Mouse (Mus musculus) naive thymus-derived CD4-positive, alpha-beta T cell, adult 2 months (primary cell): Measurements from ENCODE around the gene Srrm3.

Experiments used
- DNase-seq: peaks from one replicate; pipeline ENCODE4 v3.0.0-alpha.2; 2011; ENCODE audit warnings: low read depth

Srrm3 gene

DNA sequence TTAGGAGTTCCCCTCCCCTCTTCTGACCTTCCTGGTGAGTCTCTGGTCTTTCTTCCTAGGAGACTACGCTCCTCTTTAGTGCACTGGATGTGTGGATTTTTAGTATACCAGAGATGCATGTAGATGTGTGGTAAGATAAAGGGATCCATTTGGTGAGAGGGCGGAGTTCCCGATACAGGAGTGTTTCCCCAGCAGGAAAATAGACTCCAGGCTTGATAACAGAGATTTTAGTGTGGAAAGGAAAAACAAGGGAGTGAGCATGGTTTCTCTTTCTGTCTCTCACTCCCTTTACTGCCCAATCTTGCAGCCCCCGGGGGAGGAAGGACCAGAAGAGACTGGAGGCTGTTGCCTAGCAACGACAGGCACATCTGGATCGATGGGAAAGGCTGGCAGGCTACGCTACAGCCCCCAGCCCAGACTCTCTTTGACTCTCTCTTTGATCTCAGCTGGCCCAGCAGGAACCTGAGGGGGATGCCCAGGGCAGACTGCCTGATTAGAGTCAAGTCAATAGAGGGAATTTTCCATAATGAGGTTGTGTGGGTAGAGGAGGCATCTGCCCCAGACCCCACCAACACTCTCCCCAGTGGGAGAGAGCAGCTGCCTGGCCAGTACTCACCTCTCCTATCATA is 15.7 kb downstream of the Srrm3 start:
- DNase-seq = no peak

GRCm38 (mm10) chr5:135824517-135824916 is 17.8 kb downstream of the Srrm3 start:
- no peak for DNase-seq

DNA sequence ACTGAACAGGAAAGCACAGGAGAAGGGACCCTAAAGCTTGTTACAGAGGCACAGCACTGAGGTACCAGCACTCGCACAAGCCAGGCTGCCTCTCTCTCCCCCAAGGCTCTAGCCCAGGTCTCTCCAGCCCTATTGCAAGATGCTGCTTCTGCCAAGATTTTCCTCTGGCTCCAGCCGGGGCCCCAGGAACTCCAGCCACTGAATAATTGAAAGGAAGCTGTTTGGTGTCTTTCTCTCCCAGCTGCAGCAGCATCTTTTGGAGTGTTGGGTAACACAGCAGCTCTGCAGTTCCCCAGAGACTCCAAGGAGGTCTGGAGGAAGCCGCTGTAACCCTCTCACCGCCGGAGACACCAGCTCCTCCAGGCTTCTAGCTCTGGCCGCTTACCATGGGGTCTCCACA is 19.5 kb downstream of the Srrm3 start:
- no peak for DNase-seq

- DNase-seq = no peak
These were observed 22.7 kb downstream of the Srrm3 start for GRCm38 (mm10) chr5:135829381-135829780.

DNA sequence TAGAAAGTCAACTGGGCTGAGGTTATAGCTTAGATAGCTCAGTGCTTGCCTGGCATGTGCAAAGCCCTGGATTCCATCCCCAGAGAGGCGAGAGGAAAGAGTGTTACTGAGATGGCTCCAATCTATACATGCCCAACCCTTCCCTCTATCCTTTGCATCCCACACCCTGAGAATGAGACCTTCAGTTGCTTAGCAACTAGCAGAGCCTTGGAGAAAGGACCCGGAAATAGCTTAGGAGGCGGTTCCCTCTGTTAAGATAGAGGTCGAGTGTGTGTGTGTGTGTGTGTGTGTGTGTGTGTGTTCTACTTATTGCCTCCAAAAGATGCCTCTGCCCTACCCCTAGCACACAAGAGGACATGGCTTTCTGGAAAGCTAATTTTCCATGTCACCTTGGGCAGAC is 26.0 kb downstream of the Srrm3 start:
- DNase-seq = no peak

- peak; percentile 49 for DNase-seq
These were observed 28.2 kb downstream of the Srrm3 start for GRCm38 (mm10) chr5:135834769-135835491.

DNA sequence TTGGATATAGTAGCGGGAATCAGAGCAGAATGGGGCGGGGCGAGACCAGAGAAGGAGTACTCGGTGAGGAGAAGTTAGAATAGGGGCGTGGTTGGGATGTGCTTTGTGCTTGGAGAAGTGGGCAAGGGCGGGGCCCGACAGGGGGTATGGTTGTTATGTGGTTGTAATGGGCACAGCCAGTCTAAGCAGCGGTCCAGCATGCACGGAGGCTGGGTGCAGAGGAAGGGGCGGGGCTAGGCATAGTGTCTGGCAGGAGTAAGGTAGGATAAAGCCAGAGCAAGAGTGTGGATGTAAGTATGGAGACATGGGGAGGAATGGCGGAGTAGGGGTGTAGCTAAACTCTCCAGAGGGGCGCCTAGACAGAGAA is 28.8 kb downstream of the Srrm3 start:
- DNase-seq = no peak

DNA sequence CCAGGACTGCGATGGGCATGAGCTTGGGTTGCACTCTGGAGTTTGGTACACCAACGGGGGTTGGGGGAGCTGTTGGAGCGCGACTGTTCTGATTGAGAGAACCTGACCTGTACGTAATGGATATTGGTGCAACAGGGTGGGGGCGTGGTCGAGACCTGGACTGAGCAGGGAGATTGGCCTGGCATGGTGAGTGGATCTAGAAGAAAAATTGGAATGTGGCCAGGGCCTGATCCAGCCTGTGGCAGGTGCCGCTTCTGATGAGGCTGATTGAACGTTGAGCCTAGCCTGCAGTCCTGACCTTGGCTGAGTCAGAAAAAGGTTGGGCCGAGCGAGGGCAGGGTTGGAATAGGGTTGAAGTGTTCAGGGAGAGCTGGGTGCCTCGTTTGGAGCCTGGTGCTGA is 29.3 kb downstream of the Srrm3 start:
- no peak for DNase-seq

- no peak for DNase-seq
These were observed 35.0 kb downstream of the Srrm3 start for GRCm38 (mm10) chr5:135841651-135842050.

DNA sequence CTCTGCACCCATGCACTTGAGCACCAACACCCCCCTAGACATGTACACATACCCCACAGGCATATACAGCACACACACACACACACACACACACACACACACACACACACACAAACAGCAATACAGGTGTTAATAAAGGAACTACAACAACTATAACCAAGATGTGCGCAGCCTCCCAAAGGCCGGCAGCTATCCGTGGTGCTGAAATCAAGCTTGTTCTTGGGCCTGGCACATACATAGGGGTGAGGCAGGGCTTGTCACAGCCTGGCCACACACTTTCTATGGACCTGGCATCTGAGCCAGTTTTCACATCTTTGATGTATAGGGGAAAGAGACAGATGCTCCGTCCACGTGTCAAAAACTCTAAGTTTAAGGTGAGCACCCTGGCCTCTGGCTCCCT is 36.7 kb downstream of the Srrm3 start:
- DNase-seq = no peak

- no peak for DNase-seq
These were observed 39.1 kb downstream of the Srrm3 start for GRCm38 (mm10) chr5:135845676-135846320.

DNA sequence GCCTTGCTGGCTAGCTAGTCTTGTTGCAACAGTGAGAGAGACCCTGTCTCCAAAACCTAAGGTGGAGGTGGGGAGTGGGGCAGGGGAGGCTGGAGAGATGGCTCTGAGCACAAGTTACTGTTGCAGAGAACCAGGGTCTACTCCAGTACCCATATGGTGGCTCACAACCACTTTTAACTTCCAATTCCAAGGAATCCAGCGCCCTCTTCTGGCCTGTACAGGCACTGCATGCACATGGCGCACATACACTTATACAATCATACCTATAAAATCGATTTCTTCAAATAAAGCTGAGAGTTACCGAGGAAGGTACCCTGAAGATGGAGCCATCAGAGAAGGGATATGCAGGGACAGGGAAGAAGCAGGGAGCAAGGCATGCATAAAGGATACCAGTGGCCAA is 40.8 kb downstream of the Srrm3 start:
- no peak for DNase-seq

DNA sequence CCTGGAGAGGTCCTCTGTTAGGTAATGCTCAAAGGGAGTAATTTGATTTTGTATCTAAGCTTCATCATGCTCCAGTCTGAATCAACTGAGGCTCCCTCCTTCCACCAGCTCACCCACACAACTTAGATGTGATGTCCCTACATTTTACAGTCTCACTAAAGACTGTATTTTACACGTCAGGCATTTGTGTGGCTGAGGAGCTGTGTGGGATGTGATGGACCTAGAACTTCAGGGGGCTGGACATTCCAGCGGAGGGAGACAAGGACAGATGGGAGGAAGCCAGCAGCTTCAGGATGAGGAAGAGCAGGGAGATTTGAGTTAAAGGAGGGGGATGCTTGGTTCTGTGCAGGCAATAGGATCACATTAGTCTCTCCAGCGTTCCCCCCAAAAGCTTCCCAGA is 41.2 kb downstream of the Srrm3 start:
- DNase-seq = no peak

DNA sequence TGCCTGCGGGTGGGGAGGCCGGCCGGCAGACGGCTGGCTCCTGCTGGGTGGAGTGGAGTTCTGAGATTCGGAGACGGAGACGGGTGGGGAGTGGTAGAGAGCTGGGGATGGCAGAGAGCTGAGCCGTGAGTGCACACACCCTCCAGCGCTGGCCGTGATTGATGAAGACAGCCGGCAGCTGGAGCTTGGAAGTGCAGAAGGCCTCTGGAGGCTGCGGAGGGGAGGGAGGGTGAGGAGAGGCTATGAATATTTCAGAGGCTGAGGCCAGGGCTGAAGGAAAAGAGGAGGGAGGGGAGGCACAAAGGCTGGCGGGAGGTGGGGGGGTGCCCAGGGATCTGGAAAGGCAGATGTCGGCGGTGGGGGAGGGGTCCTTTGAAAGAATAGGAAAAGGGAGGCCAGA is 44.3 kb downstream of the Srrm3 start:
- DNase-seq = no peak

GRCm38 (mm10) chr5:135851481-135851880 is 44.8 kb downstream of the Srrm3 start:
- DNase-seq = no peak

DNA sequence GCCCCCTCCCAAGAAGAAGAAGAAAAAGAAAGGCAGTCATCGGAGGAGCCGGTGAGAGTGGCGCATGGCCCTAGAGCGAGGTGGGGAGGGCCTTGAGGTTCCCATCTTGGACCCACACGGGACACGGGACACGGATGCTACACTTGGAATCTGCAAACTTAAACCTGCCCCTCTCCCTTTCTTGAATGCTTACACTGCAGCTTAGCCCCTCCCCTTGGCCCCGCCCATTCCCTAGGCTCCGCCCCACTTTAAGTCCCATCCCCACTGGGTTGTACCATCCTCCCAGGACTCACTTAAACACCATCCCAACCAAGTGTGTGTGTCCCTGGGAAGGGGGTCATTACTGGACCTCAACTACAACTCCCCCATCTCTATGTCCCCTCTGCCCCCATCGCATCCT is 45.7 kb downstream of the Srrm3 start:
- no peak for DNase-seq

- no peak for DNase-seq
These were observed 47.0 kb downstream of the Srrm3 start for GRCm38 (mm10) chr5:135853731-135854130.

DNA sequence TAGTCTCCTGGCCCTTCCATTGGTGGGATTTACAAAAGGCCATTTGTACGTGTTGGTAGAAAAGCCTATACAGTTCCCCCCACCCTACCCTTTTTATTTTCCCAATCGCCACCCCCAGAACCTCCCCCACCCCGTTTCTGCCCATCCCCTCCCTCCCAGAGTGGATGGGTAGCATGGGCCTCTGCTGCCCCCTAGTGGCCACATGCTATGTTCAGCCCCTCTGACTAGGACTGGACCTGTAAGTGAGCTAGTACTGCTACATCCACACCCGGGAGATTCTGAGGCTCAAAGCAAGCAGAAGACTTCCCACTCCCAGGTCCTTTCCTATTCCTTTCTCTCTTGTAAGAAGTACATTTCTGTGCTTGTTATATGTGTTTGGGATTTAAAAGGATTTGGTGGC is 48.5 kb downstream of the Srrm3 start:
- DNase-seq = peak; percentile 74

DNA sequence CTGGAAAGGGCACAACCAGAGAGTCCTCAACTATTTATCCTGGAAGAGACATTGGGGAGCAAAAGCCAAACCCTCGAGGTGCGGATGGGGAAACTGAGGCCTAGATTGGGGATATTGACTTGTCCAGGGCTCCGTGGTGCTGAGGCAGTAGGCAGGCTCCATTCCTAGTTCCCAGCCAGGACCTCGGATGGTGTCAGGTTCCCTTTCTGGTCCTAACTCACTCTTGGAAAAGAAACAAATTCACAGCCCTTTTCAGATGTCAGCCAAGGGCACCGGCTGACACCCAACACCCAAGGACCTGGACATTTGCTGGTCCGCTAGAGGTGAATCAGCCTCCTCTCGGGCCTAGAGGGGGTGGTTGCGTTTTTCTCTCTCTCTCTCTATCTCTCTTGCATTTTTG is 60.0 kb downstream of the Srrm3 start:
- no peak for DNase-seq

DNA sequence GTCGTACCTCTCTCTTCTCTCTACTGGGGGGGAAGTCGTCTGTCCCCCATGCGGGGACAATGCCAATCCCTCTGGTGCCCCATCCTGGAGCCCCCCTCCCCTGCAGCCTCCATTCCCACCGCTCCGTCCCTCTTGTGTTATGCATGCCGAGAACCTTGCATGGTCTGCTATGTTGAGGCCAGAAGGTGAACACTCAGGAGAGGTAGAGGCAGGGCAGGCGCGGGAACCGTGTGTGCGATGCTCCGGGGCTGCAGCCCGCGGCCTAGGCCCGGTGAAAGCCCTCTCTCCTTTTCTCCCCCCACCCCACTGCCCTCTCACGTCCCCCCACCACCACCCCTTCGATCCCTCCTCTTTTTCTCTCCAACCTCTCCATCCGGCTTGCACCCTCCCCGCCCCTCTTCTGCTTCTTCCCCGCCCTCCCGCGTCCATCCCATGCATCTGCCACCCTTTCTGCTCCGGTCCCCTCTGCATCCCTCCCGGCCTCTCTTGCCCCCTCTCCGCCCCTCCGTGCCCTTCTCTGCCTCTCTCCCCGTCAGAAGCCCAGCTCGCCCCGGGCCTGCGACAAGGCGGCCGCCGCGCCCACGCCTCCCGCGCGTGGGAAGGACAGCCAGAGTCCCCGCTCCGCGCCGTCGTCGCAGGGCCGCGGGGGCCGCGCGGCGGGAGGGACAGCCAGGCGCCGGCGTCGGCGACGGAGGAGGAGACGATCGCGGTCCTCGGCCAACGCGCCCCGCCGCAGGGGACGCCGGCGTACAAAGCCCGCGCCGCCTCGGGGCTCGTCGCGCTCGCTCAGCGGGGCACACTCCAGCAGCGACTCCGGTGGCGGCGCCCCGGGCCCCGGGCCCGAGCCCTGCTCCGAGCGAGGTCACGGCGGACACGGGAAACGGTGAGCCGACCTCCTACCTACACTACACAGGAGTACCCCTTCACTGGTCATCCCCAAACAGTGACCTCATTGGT is 61.2 kb downstream of the Srrm3 start:
- DNase-seq = no peak

GRCm38 (mm10) chr5:135868653-135869052 is 62.0 kb downstream of the Srrm3 start:
- no peak for DNase-seq

- DNase-seq = no peak
These were observed 63.2 kb downstream of the Srrm3 start for GRCm38 (mm10) chr5:135869661-135870423.
